ENCODE assay signal across 8 mouse cellular contexts in genomic region chr1:157518111-157518523, GRCm38 (mm10). TPM values are rescaled to one million over a fixed set of nuclear protein-coding genes. Genes with fewer than 3 reads are reported as not detected.
DNase-seq lines count a peak whose midpoint lies in the region; ATAC-seq and TF ChIP-seq lines count a peak whose summit lies in the region.

No protein-coding gene starts in this region.

- dilution Hi-C loops in CH12.LX (cut with MboI; ENCODE audit: extremely low pct_ligation_motif_present, extremely low pct_unique_long_range_greater_than_20kb, low sequenced_read_pairs): no loop called here

- H3K79me2 ChIP-seq in CH12.LX (replicated peaks; ENCODE audit: control insufficient read depth, extremely low read depth, insufficient read depth, poor library complexity, severe bottlenecking): no peaks in the 10 kb centered on the region; the same call in 1 of the 2 replicates

- peak; percentile 84 for ATAC-seq in embryonic facial prominence, embryonic 14.5 days (ENCODE audit: low read depth)
- peak; percentile 68 to 75; a peak in 3 of 4 replicates for ATAC-seq in hematopoietic stem cell, adult 5-6 weeks (replicated peaks in 1 of 2; ENCODE audit: insufficient read depth in 1 of 2, low FRiP score in 2 of 2, low TSS enrichment in 1 of 2, low read depth in 1 of 2, poor library complexity in 2 of 2, severe bottlenecking in 2 of 2)

- peak; percentile 76 for TF ChIP-seq EP300 in CH12.LX (IDR thresholded peaks at IDR 0.05; ENCODE audit: low read length)

- H3K27ac ChIP-seq in CH12.LX (ENCODE audit: insufficient read depth, low read depth): no peak overlapping the region
- no peak overlapping the region for H3K27ac ChIP-seq in embryonic facial prominence, embryonic 14.5 days (replicated peaks; ENCODE audit: low read depth, low read length)

- H3K4me3 ChIP-seq in CH12.LX (replicated peaks in 1 of 3; ENCODE audit: low read depth in 2 of 3, low read length in 2 of 3, poor library complexity in 1 of 3): no peak overlapping the region
- H3K4me3 ChIP-seq in embryonic facial prominence, embryonic 14.5 days (ENCODE audit: low read depth, low read length): no peak overlapping the region

- TF ChIP-seq CTCF in CH12.LX (conservative IDR thresholded peaks at IDR 0.05 in 1 of 2, IDR thresholded peaks at IDR 0.05 in 1 of 2; ENCODE audit: low read depth in 2 of 2, low read length in 2 of 2): no peak

- H3K27me3 ChIP-seq in CH12.LX (replicated peaks): no peaks in the 10 kb centered on the region
- no peaks in the 10 kb centered on the region for H3K27me3 ChIP-seq in embryonic facial prominence, embryonic 14.5 days (replicated peaks; ENCODE audit: control insufficient read depth, insufficient read depth, low read length)

- no peak for TF ChIP-seq RAD21 in CH12.LX (IDR thresholded peaks at IDR 0.05; ENCODE audit: low read depth, low read length)

- TF ChIP-seq POLR2A in CH12.LX (IDR thresholded peaks at IDR 0.05; ENCODE audit: low read depth, low read length): no peak

- peaks cover 0 to 20% of the 10 kb centered on the region in 2 experiments for H3K36me3 ChIP-seq in CH12.LX (replicated peaks in 1 of 2; ENCODE audit: control insufficient read depth in 1 of 2, insufficient read depth in 1 of 2, low read length in 1 of 2)
- no peaks in the 10 kb centered on the region for H3K36me3 ChIP-seq in embryonic facial prominence, embryonic 14.5 days (ENCODE audit: control insufficient read depth, insufficient read depth, low read length)

- H3K4me1 ChIP-seq in CH12.LX (ENCODE audit: control insufficient read depth in 1 of 2, insufficient read depth in 2 of 2): peaks cover 8 to 22% of the 10 kb centered on the region in 2 experiments
- H3K4me1 ChIP-seq in embryonic facial prominence, embryonic 14.5 days (ENCODE audit: control insufficient read depth, insufficient read depth, low read length): peaks cover 8% of the 10 kb centered on the region

- H3K9me3 ChIP-seq in CH12.LX (replicated peaks; ENCODE audit: low read length): no peaks in the 10 kb centered on the region
- H3K9me3 ChIP-seq in embryonic facial prominence, embryonic 14.5 days (ENCODE audit: control insufficient read depth, low read length): no peaks in the 10 kb centered on the region

- 33% methylated on average over 4 of the region's 4 CpGs for WGBS in embryonic facial prominence, embryonic 14.5 days

- in situ Hi-C loops in CH12.LX (cut with MboI; ENCODE audit: low pct_ligation_motif_present, low pct_unique_long_range_greater_than_20kb, low sequenced_read_pairs): no loop called here

- H3K9ac ChIP-seq in CH12.LX (ENCODE audit: insufficient read depth, low read depth): no peak overlapping the region
- no peak overlapping the region for H3K9ac ChIP-seq in embryonic facial prominence, embryonic 14.5 days (ENCODE audit: low read depth, low read length)

- DNase-seq in 3T3-L1 (ENCODE audit: low read depth, low spot score) (peak; percentile 89), CH12.LX (ENCODE audit: extremely low read depth) (peak; percentile 73)
- peak; percentile 92 for DNase-seq in embryonic facial prominence, embryonic 14.5 days (ENCODE audit: low spot score)
- peak; percentile 69 to 81 for DNase-seq in left cerebral cortex, adult 18-20 months (ENCODE audit: low spot score in 2 of 2)
- peak; percentile 81 to 84 for DNase-seq in right cerebral cortex, adult 2 months (ENCODE audit: low spot score in 2 of 2)
- DNase-seq in T-cell, adult 2 months (ENCODE audit: low spot score): no peak
- no peak for DNase-seq in urinary bladder, postnatal 25 days (ENCODE audit: low spot score)

- peak overlapping the region; percentile 21; the same call in 1 of the 2 replicates for H3K4me2 ChIP-seq in CH12.LX (ENCODE audit: insufficient read depth, low read depth, poor library complexity, severe bottlenecking)
- no peak overlapping the region for H3K4me2 ChIP-seq in embryonic facial prominence, embryonic 14.5 days (ENCODE audit: low read depth, low read length)

TF ChIP-seq in CH12.LX, 34 proteins besides CTCF, POLR2A, EP300 and RAD21:
- TF ChIP-seq MYC (IDR thresholded peaks at IDR 0.05; ENCODE audit: low read depth, low read length) (no peak), PAX5 (IDR thresholded peaks at IDR 0.05; ENCODE audit: low read length) (no peak), NELFE (IDR thresholded peaks at IDR 0.05; ENCODE audit: low read depth, low read length) (no peak), MEF2A (IDR thresholded peaks at IDR 0.05; ENCODE audit: borderline replicate concordance, low read depth, low read length) (no peak), MAZ (IDR thresholded peaks at IDR 0.05; ENCODE audit: low read depth, low read length) (no peak), SMC3 (IDR thresholded peaks at IDR 0.05; ENCODE audit: low read depth, low read length) (no peak), ELF1 (IDR thresholded peaks at IDR 0.05; ENCODE audit: low read depth, low read length) (no peak), E2F4 (IDR thresholded peaks at IDR 0.05; ENCODE audit: insufficient replicate concordance, low read depth, low read length) (no peak), RCOR1 (conservative IDR thresholded peaks at IDR 0.05; ENCODE audit: low read depth, low read length) (no peak), ZC3H11A (IDR thresholded peaks at IDR 0.05; ENCODE audit: low read depth, low read length) (no peak), CHD2 (IDR thresholded peaks at IDR 0.05; ENCODE audit: low read length) (peak; percentile 44; the same call in 1 of the 2 replicates), JUND (conservative IDR thresholded peaks at IDR 0.05; ENCODE audit: low read depth, low read length) (peak; percentile 67; the same call in 1 of the 2 replicates), CHD1 (IDR thresholded peaks at IDR 0.05; ENCODE audit: low read depth, low read length) (no peak), MAX (IDR thresholded peaks at IDR 0.05; ENCODE audit: low read length) (no peak), IRF4 (IDR thresholded peaks at IDR 0.05; ENCODE audit: low read depth, low read length) (peak; percentile 78), USF2 (conservative IDR thresholded peaks at IDR 0.05; ENCODE audit: low read depth, low read length) (no peak), JUN (IDR thresholded peaks at IDR 0.05; ENCODE audit: insufficient read depth, low read depth, low read length) (peak; percentile 44; the same call in 1 of the 2 replicates), MAFK (IDR thresholded peaks at IDR 0.05; ENCODE audit: insufficient replicate concordance, low read length) (no peak), NRF1 (IDR thresholded peaks at IDR 0.05; ENCODE audit: low read depth, low read length) (no peak), KAT2A (IDR thresholded peaks at IDR 0.05; ENCODE audit: insufficient replicate concordance, low read length) (no peak), BHLHE40 (IDR thresholded peaks at IDR 0.05; ENCODE audit: low read depth, low read length) (0 out of 2 replicates have a peak, but pooled peaks have one; percentile 40), TCF12 (IDR thresholded peaks at IDR 0.05; ENCODE audit: low read depth, low read length) (0 out of 2 replicates have a peak, but pooled peaks have one; percentile 17), POLR2AphosphoS2 (IDR thresholded peaks at IDR 0.05; ENCODE audit: low read depth, low read length) (no peak), ETS1 (conservative IDR thresholded peaks at IDR 0.05; ENCODE audit: low read depth, low read length) (peak; percentile 55), GABPA (IDR thresholded peaks at IDR 0.05; ENCODE audit: insufficient replicate concordance, low read depth, low read length) (no peak), ZMIZ1 (IDR thresholded peaks at IDR 0.05; ENCODE audit: low read depth, low read length) (no peak), HCFC1 (IDR thresholded peaks at IDR 0.05; ENCODE audit: low read depth, low read length) (no peak), MXI1 (IDR thresholded peaks at IDR 0.05; ENCODE audit: low read depth, low read length) (no peak), ZKSCAN1 (IDR thresholded peaks at IDR 0.05; ENCODE audit: borderline replicate concordance, low read depth, low read length) (no peak), ZNF384 (IDR thresholded peaks at IDR 0.05; ENCODE audit: low read depth, low read length) (peak; percentile 85), USF1 (IDR thresholded peaks at IDR 0.05; ENCODE audit: low read depth, low read length) (no peak), TBP (conservative IDR thresholded peaks at IDR 0.05; ENCODE audit: low read depth, low read length) (no peak), UBTF (IDR thresholded peaks at IDR 0.05; ENCODE audit: low read depth, low read length) (no peak), SIN3A (IDR thresholded peaks at IDR 0.05; ENCODE audit: low read length) (no peak)
TF ChIP-seq in CH12.LX: peak in this region for 8.

RNA-seq across cellular contexts. Expression of gene Sec16b, which starts 11.6 kb away (rescaled TPM):
- total RNA-seq in CH12.LX (2012; rRNA removed) (10.6 and 13.9 TPM in 2 replicates), CH12.LX (2014; rRNA removed) (14.6 and 16.7 TPM in 2 replicates)
- polyA plus RNA-seq in CH12.LX (2012; ENCODE audit: insufficient read length, low read depth): 17.1 and 19.6 TPM in 2 replicates
- 8.0 and 9.8 TPM in 2 replicates for polyA plus RNA-seq in embryonic facial prominence, embryonic 14.5 days (2014; fragmentation: Nextera tagmentation; extraction: Ambion mirVana)
- total RNA-seq in hematopoietic stem cell, adult 5-6 weeks (2017): 1.0 and 1.7 TPM in 2 replicates
- total RNA-seq in left cerebral cortex, adult 18-20 months (2021): 1 to 10 TPM; 1.4 to 1.8 TPM

RNA-seq across cellular contexts. Expression of gene Cryzl2, which starts 59.7 kb away (rescaled TPM):
- 24.6 and 41.0 TPM in 2 replicates for total RNA-seq in CH12.LX (2012; rRNA removed)
- 23.6 and 25.0 TPM in 2 replicates for total RNA-seq in CH12.LX (2014; rRNA removed)
- 22.5 and 28.3 TPM in 2 replicates for polyA plus RNA-seq in CH12.LX (2012; ENCODE audit: insufficient read length, low read depth)
- polyA plus RNA-seq in embryonic facial prominence, embryonic 14.5 days (2014; fragmentation: Nextera tagmentation; extraction: Ambion mirVana): 13.4 and 13.6 TPM in 2 replicates
- total RNA-seq in hematopoietic stem cell, adult 5-6 weeks (2017): 25.6 and 35.2 TPM in 2 replicates
- 1 to 10 TPM; 6.0 to 6.3 TPM for total RNA-seq in left cerebral cortex, adult 18-20 months (2021)

Comparison
In these comparisons a context has a peak if more than half of its experiments do, and no peak if none do; other contexts are left out.
1. DNase-seq: peak in 3T3-L1 (single experiment), CH12.LX (single experiment), embryonic facial prominence, embryonic 14.5 days (single experiment), left cerebral cortex, adult 18-20 months (2 of 2) and right cerebral cortex, adult 2 months (2 of 2); none in T-cell, adult 2 months (single experiment) and urinary bladder, postnatal 25 days (single experiment).